Mouse (Mus musculus): ENCODE data around the gene Tbc1d22a. TPM values are rescaled to one million over a fixed set of nuclear protein-coding genes. Genes with fewer than 3 reads are reported as not detected.

Tbc1d22a gene
- polyA plus RNA-seq, 1 experiment = 56.5 TPM

- DNase-seq = no peak
- no peak overlapping the region for H3K4me3 ChIP-seq (ENCODE audit: control insufficient read depth, insufficient read depth, low read length)
- WGBS = 90% methylated on average over 8 of the region's 8 CpGs
- no peak for TF ChIP-seq CTCF (IDR thresholded peaks at IDR 0.05; ENCODE audit: borderline replicate concordance, control insufficient read depth, extremely low read depth, insufficient read depth, low read length, poor library complexity)
- TF ChIP-seq POLR2A (IDR thresholded peaks at IDR 0.05; ENCODE audit: control insufficient read depth, extremely low read depth, insufficient read depth, low read length, poor library complexity) = no peak
- no peaks in the 10 kb centered on the region for H3K36me3 ChIP-seq (ENCODE audit: control insufficient read depth, insufficient read depth, low read length)
- H3K4me1 ChIP-seq (replicated peaks; ENCODE audit: control insufficient read depth, insufficient read depth, low read length) = no peaks in the 10 kb centered on the region
- H3K27ac ChIP-seq (ENCODE audit: control insufficient read depth, insufficient read depth, low read length) = no peak overlapping the region
- no peaks in the 10 kb centered on the region for H3K27me3 ChIP-seq (ENCODE audit: control insufficient read depth, insufficient read depth, low read length)
These were observed 293.3 kb downstream of the Tbc1d22a start for GRCm38 (mm10) chr15:86507546-86507945.

DNA sequence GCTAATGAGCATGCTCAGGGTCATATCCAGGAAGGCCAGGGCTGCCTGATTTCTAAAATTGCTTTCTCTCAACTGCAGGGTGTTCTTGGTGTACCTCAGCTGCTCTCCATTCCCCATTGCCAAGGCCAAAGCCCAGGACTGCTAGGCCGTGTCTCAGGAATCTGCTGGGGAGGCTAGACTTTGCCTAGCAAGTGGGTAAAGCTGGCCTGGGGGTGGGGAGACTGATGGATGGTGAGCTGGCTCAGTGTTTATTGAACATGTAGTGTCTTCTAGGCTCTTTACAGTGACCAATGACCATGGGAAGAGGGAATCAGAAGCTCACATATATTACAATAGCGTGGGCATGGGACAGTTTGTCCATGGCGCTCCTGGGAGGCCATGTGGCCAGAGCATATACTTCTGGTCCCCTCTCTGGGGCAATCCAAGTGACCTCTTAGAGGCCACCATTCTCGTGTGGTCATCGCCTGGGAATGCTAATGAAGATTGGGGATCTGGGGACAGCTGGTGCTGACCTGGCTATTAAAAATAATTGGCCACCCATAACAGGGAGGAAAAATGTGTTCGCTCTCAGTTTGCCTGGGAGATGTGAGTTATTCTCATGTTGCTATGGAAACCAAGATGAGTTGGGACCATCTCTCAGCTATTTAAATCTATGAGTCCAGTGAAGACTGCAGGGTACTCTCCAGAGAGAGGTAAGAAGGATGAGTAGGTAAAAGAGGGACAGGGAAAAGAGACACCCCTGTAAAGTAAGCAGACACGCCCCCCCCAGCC is 294.3 kb downstream of the Tbc1d22a start:
- Histone ChIP-seq H3K4me1 (replicated peaks; ENCODE audit: control insufficient read depth, insufficient read depth, low read length) (no peaks in the 10 kb centered on the region), H3K27me3 (ENCODE audit: control insufficient read depth, insufficient read depth, low read length) (no peaks in the 10 kb centered on the region), H3K36me3 (ENCODE audit: control insufficient read depth, insufficient read depth, low read length) (no peaks in the 10 kb centered on the region), H3K27ac (ENCODE audit: control insufficient read depth, insufficient read depth, low read length) (no peak overlapping the region), H3K4me3 (ENCODE audit: control insufficient read depth, insufficient read depth, low read length) (no peak overlapping the region)
- TF ChIP-seq CTCF (IDR thresholded peaks at IDR 0.05; ENCODE audit: borderline replicate concordance, control insufficient read depth, extremely low read depth, insufficient read depth, low read length, poor library complexity) (no peak), POLR2A (IDR thresholded peaks at IDR 0.05; ENCODE audit: control insufficient read depth, extremely low read depth, insufficient read depth, low read length, poor library complexity) (no peak)
- WGBS = 90% methylated on average over 7 of the region's 7 CpGs
- DNase-seq = no peak

GRCm38 (mm10) chr15:86509601-86510000 is 295.3 kb downstream of the Tbc1d22a start:
- TF ChIP-seq CTCF (IDR thresholded peaks at IDR 0.05; ENCODE audit: borderline replicate concordance, control insufficient read depth, extremely low read depth, insufficient read depth, low read length, poor library complexity) = no peak
- no peak for TF ChIP-seq POLR2A (IDR thresholded peaks at IDR 0.05; ENCODE audit: control insufficient read depth, extremely low read depth, insufficient read depth, low read length, poor library complexity)
- H3K4me1 ChIP-seq (replicated peaks; ENCODE audit: control insufficient read depth, insufficient read depth, low read length) = no peaks in the 10 kb centered on the region
- DNase-seq = no peak
- no peak overlapping the region for H3K4me3 ChIP-seq (ENCODE audit: control insufficient read depth, insufficient read depth, low read length)
- 85% methylated on average over 6 of the region's 6 CpGs for WGBS
- no peak overlapping the region for H3K27ac ChIP-seq (ENCODE audit: control insufficient read depth, insufficient read depth, low read length)
- no peaks in the 10 kb centered on the region for H3K27me3 ChIP-seq (ENCODE audit: control insufficient read depth, insufficient read depth, low read length)
- no peaks in the 10 kb centered on the region for H3K36me3 ChIP-seq (ENCODE audit: control insufficient read depth, insufficient read depth, low read length)

DNA sequence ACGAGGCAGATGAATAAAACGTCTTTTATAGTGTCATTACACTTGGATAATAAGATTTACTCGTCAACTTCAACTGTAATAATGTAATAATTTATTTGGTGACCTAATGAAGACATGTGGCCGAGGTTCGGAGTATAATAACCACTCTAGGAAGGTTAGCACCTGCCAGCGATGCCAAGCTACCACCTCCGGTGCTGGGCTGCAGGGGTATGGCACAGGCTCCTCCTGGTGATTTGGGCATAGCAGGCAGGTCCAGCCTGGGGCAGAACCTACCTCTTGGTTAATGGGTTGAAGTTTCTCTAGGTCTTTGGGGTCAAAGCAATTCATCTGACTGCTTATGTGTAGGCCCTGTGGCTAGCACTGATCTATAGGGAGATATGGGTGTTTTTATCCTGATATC is 296.9 kb downstream of the Tbc1d22a start:
- no peaks in the 10 kb centered on the region for H3K36me3 ChIP-seq (ENCODE audit: control insufficient read depth, insufficient read depth, low read length)
- 91% methylated on average over 7 of the region's 7 CpGs for WGBS
- TF ChIP-seq POLR2A (IDR thresholded peaks at IDR 0.05; ENCODE audit: control insufficient read depth, extremely low read depth, insufficient read depth, low read length, poor library complexity) (no peak), CTCF (IDR thresholded peaks at IDR 0.05; ENCODE audit: borderline replicate concordance, control insufficient read depth, extremely low read depth, insufficient read depth, low read length, poor library complexity) (no peak)
- H3K4me3 ChIP-seq (ENCODE audit: control insufficient read depth, insufficient read depth, low read length) = no peak overlapping the region
- H3K27me3 ChIP-seq (ENCODE audit: control insufficient read depth, insufficient read depth, low read length) = no peaks in the 10 kb centered on the region
- H3K4me1 ChIP-seq (replicated peaks; ENCODE audit: control insufficient read depth, insufficient read depth, low read length) = no peaks in the 10 kb centered on the region
- no peak overlapping the region for H3K27ac ChIP-seq (ENCODE audit: control insufficient read depth, insufficient read depth, low read length)
- DNase-seq = no peak

DNA sequence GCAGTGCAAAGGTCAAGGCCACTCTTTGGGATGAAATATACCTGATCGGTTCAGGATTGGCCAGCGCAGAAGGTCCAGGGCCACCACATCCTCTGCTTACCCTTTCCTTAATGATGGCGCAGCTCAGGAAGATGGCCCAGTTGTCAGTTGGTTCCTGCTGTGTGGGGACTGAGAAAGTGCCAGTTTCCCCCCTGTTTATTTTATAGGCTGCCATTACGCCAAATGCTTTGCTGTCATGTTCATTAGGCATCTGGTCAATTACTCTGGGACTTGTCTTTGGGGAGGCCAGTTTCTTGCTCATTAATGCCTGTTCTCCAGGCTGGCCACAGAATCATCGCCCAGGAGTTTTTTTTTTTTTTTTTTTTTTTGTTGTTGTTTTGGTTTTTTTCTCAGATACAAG is 299.1 kb downstream of the Tbc1d22a start:
- Histone ChIP-seq H3K27me3 (ENCODE audit: control insufficient read depth, insufficient read depth, low read length) (no peaks in the 10 kb centered on the region), H3K4me3 (ENCODE audit: control insufficient read depth, insufficient read depth, low read length) (no peak overlapping the region)
- 97% methylated on average over 5 of the region's 5 CpGs for WGBS

GRCm38 (mm10) chr15:86520201-86520600 is 305.9 kb downstream of the Tbc1d22a start:
- Histone ChIP-seq H3K27ac (ENCODE audit: control insufficient read depth, insufficient read depth, low read length) (no peak overlapping the region), H3K4me3 (ENCODE audit: control insufficient read depth, insufficient read depth, low read length) (no peak overlapping the region), H3K36me3 (ENCODE audit: control insufficient read depth, insufficient read depth, low read length) (no peaks in the 10 kb centered on the region), H3K4me1 (replicated peaks; ENCODE audit: control insufficient read depth, insufficient read depth, low read length) (no peaks in the 10 kb centered on the region), H3K27me3 (ENCODE audit: control insufficient read depth, insufficient read depth, low read length) (no peaks in the 10 kb centered on the region)
- WGBS = 95% methylated on average over 4 of the region's 4 CpGs
- TF ChIP-seq CTCF (IDR thresholded peaks at IDR 0.05; ENCODE audit: borderline replicate concordance, control insufficient read depth, extremely low read depth, insufficient read depth, low read length, poor library complexity) (no peak), POLR2A (IDR thresholded peaks at IDR 0.05; ENCODE audit: control insufficient read depth, extremely low read depth, insufficient read depth, low read length, poor library complexity) (no peak)
- no peak for DNase-seq

More for the DNA sequence above, 299.1 kb downstream of the Tbc1d22a start:
- H3K36me3 ChIP-seq (ENCODE audit: control insufficient read depth, insufficient read depth, low read length) = no peaks in the 10 kb centered on the region
- H3K4me1 ChIP-seq (replicated peaks; ENCODE audit: control insufficient read depth, insufficient read depth, low read length) = no peaks in the 10 kb centered on the region
- TF ChIP-seq CTCF (IDR thresholded peaks at IDR 0.05; ENCODE audit: borderline replicate concordance, control insufficient read depth, extremely low read depth, insufficient read depth, low read length, poor library complexity) (no peak), POLR2A (IDR thresholded peaks at IDR 0.05; ENCODE audit: control insufficient read depth, extremely low read depth, insufficient read depth, low read length, poor library complexity) (no peak)
- no peak overlapping the region for H3K27ac ChIP-seq (ENCODE audit: control insufficient read depth, insufficient read depth, low read length)
- DNase-seq = no peak

Data from thymus, adult 2 months (tissue).